15 mouse cellular contexts compared by ENCODE assay signal in genomic region chr6:34481349-34481748, GRCm38 (mm10). TPM values are rescaled to one million over a fixed set of nuclear protein-coding genes. Genes with fewer than 3 reads are reported as not detected.
A peak's percentile ranks its signal among the peaks of the same experiment; 100 is the strongest.
DNase-seq lines count a peak whose midpoint lies in the region; ATAC-seq and TF ChIP-seq lines count a peak whose summit lies in the region.
"Had no signal": no experiment of that assay in that cellular context is flagged by ENCODE, and none has a peak within 500 bp of the region (broad histone marks: within the 10 kb centered on the region; RNA-seq: fewer than 3 reads in every experiment).

No protein-coding gene starts in this region.

- peak; percentile 66 for ATAC-seq in granulocyte monocyte progenitor cell, adult 5-6 weeks (replicated peaks; ENCODE audit: poor library complexity, severe bottlenecking)

- H3K27ac ChIP-seq in layer of hippocampus, adult 2 months = peak overlapping the region; percentile 68

- H3K4me3 ChIP-seq in layer of hippocampus, adult 2 months = no peak overlapping the region
- H3K4me3 ChIP-seq: heart, embryonic 12.5 days had no signal

- no peak for TF ChIP-seq CTCF in layer of hippocampus, adult 2 months (conservative IDR thresholded peaks at IDR 0.05)

- no peak for DNase-seq in layer of hippocampus, adult 2 months (ENCODE audit: low spot score in 2 of 2)
- no peak for DNase-seq in layer of hippocampus, postnatal 25 days (ENCODE audit: extremely low spot score in 1 of 2, low spot score in 1 of 2)
- peak; percentile 66 to 71 for DNase-seq in right cerebral cortex, postnatal 10 days (ENCODE audit: low spot score in 2 of 2)
- no peak for DNase-seq in right cerebral cortex, adult 18-20 months
- DNase-seq in cerebellum, adult 11 months = no peak
- no peak for DNase-seq in urinary bladder, postnatal 14 days (ENCODE audit: low spot score)
- DNase-seq: adrenal gland, postnatal 25 days; cerebellum, adult 11-12 months; embryo, embryonic 11 days; kidney, postnatal 14 days; layer of hippocampus, postnatal 36 days; right cerebral cortex, postnatal 4 days; thymus, postnatal 4 days had no signal

RNA-seq across cellular contexts. Expression of gene Bpgm, which starts 5.3 kb away (rescaled TPM):
- 10 to 100 TPM; 69.8 to 70.9 TPM for total RNA-seq in layer of hippocampus, adult 2 months (2021)
- total RNA-seq in layer of hippocampus, postnatal 25 days (2021) = 10 to 100 TPM; 70.7 to 78.1 TPM
- total RNA-seq in granulocyte monocyte progenitor cell, adult 5-6 weeks (2014; fragmentation: Nextera tagmentation) = 4.1 and 8.7 TPM in 2 replicates
- 11.5 and 15.8 TPM in 2 replicates for total RNA-seq in granulocyte monocyte progenitor cell, adult 5-6 weeks (2017)

Comparison
In these comparisons a context has a peak if more than half of its experiments do, and no peak if none do; other contexts are left out.
1. DNase-seq: peak in right cerebral cortex, postnatal 10 days (2 of 2); none in layer of hippocampus, adult 2 months (0 of 2), layer of hippocampus, postnatal 25 days (0 of 2), right cerebral cortex, adult 18-20 months (single experiment), cerebellum, adult 11 months (single experiment) and urinary bladder, postnatal 14 days (single experiment).
2. RNA of gene Bpgm, which starts 5.3 kb away (total RNA-seq): 70.7 to 78.1 TPM in layer of hippocampus, postnatal 25 days and 69.8 to 70.9 TPM in layer of hippocampus, adult 2 months; 4.1 to 15.8 TPM in granulocyte monocyte progenitor cell, adult 5-6 weeks; every median in the first group is over 4 times any median in the second.